In the genomic region with DNA sequence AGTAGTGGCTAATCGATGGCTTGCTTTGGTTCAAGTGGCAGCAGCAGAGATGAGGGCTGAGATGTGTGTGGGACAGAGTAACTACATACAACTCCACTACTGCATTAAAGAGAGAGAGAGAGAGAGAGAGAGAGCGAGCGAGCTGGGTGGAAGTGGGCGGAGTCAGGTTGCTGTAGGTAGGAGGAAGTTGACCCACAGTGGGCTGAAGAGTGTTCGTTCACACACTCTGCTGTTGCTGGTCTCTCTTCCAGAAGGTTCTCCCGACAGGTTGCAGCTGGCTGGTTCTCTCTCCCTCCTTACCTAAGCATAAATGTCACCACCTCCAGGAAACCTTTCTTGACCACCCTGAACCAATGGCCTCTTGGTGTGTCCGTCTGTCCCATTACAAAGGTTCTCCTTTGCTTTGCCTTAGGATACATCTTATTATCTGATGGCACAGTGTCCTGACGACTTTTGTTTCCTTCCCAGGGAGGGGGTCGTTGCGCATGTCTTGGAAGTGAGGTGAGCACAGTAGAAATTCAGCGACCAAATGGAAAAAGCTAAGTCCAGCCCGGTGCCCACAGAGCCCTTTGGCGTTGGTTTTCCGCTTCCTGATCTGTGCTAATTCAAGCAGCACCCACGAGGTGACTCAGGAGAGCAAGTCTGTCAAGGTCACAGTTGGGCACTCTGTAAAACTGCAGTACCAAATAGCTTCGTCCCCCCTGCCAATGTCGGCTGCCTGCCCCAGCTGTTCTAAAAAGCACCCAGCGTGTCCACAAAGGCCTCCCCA, we compare ENCODE assay signal across 9 mouse cellular contexts. TPM values are rescaled to one million over a fixed set of nuclear protein-coding genes. Genes with fewer than 3 reads are reported as not detected.
DNase-seq lines count a peak whose midpoint lies in the region; ATAC-seq and TF ChIP-seq lines count a peak whose summit lies in the region.
"Had no signal": no experiment of that assay in that cellular context is flagged by ENCODE, and none has a peak within 500 bp of the region (broad histone marks: within the 10 kb centered on the region; RNA-seq: fewer than 3 reads in every experiment).

No protein-coding gene starts in this region.

- H3K36me3 ChIP-seq in MEL (ENCODE audit: control insufficient read depth in 1 of 2, insufficient read depth in 2 of 2, low read length in 2 of 2), result peaks cover 0 to 37% of the 10 kb centered on the region in 2 experiments; a peak in 2 of 4 replicates
- peaks cover 48% of the 10 kb centered on the region for H3K36me3 ChIP-seq in forebrain, embryonic 14.5 days (ENCODE audit: control insufficient read depth, insufficient read depth, low read length)

- peak overlapping the region; percentile 10 to 40; a peak in 3 of 4 replicates for H3K4me3 ChIP-seq in MEL (ENCODE audit: control insufficient read depth in 1 of 2, insufficient read depth in 1 of 2, low read depth in 2 of 2, low read length in 2 of 2)
- no peak overlapping the region for H3K4me3 ChIP-seq in forebrain, embryonic 14.5 days (ENCODE audit: low read depth, low read length)
- H3K4me3 ChIP-seq: left cerebral cortex, adult 2 months had no signal

- H3K79me2 ChIP-seq in MEL (ENCODE audit: control insufficient read depth, insufficient read depth, low read length, poor library complexity), result no peaks in the 10 kb centered on the region

- H3K27me3 ChIP-seq in MEL (ENCODE audit: control insufficient read depth in 1 of 2, insufficient read depth in 2 of 2, low read length in 2 of 2), result no peaks in the 10 kb centered on the region
- no peaks in the 10 kb centered on the region for H3K27me3 ChIP-seq in forebrain, embryonic 14.5 days (replicated peaks; ENCODE audit: control insufficient read depth, insufficient read depth, low read length)

- peak overlapping the region; percentile 42 for H3K27ac ChIP-seq in MEL (ENCODE audit: control insufficient read depth, low read depth, low read length)
- no peak overlapping the region for H3K27ac ChIP-seq in forebrain, embryonic 14.5 days (ENCODE audit: low read depth, low read length)
- H3K27ac ChIP-seq: left cerebral cortex, adult 2 months had no signal

- DNase-seq in adrenal gland, adult (ENCODE audit: inconsistent age in 2 of 2, low spot score in 1 of 2), result peak; percentile 76 to 81
- DNase-seq in adrenal gland, postnatal 4 days (ENCODE audit: low spot score in 2 of 2), result no peak
- DNase-seq in MEL (ENCODE audit: low read depth, low spot score), result peak; percentile 84
- peak; percentile 52 for DNase-seq in kidney, adult 9 months
- no peak for DNase-seq in urinary bladder, postnatal 4 days (ENCODE audit: low spot score in 2 of 2)
- DNase-seq in frontal cortex, adult 2 months (ENCODE audit: extremely low spot score in 1 of 2, low spot score in 1 of 2), result no peak
- DNase-seq in forebrain, embryonic 14.5 days (ENCODE audit: low spot score), result no peak

- no peak overlapping the region for H3K4me2 ChIP-seq in forebrain, embryonic 14.5 days (ENCODE audit: low read length)

- 89% methylated on average over 18 of the region's 18 CpGs for WGBS in forebrain, embryonic 14.5 days

- TF ChIP-seq EP300 in MEL (IDR thresholded peaks at IDR 0.05; ENCODE audit: low read depth in 1 of 2, low read length in 2 of 2), result no peak

- no peak for TF ChIP-seq RAD21 in MEL (IDR thresholded peaks at IDR 0.05; ENCODE audit: low read depth, low read length)

- H3K9me3 ChIP-seq in MEL (replicated peaks; ENCODE audit: insufficient read depth, low read length), result no peaks in the 10 kb centered on the region
- H3K9me3 ChIP-seq in forebrain, embryonic 14.5 days (replicated peaks; ENCODE audit: control insufficient read depth, low read length), result no peaks in the 10 kb centered on the region

- no peak for TF ChIP-seq CTCF in MEL (IDR thresholded peaks at IDR 0.05 in 2 of 3, conservative IDR thresholded peaks at IDR 0.05 in 1 of 3; ENCODE audit: control insufficient read depth in 1 of 3, insufficient read depth in 1 of 3, low read depth in 2 of 3, low read length in 3 of 3, poor library complexity in 1 of 3, severe bottlenecking in 1 of 3)

- H3K9ac ChIP-seq in MEL (ENCODE audit: control insufficient read depth, low read depth, low read length, poor library complexity, severe bottlenecking), result peak overlapping the region; percentile 58
- H3K9ac ChIP-seq in forebrain, embryonic 14.5 days (ENCODE audit: low read length), result no peak overlapping the region

- ATAC-seq in neutrophil, adult 5-6 weeks (ENCODE audit: extremely low read depth, insufficient number of reproducible peaks, low FRiP score, poor library complexity, severe bottlenecking), result peak; percentile 59
- ATAC-seq in forebrain, embryonic 14.5 days, result no peak

- peak; percentile 30 to 67; a peak in 2 of 4 replicates for TF ChIP-seq POLR2A in MEL (IDR thresholded peaks at IDR 0.05; ENCODE audit: control insufficient read depth in 1 of 2, insufficient read depth in 1 of 2, low read depth in 1 of 2, low read length in 2 of 2, poor library complexity in 1 of 2)

- H3K4me1 ChIP-seq in MEL (ENCODE audit: control insufficient read depth in 1 of 2, insufficient read depth in 2 of 2, low read length in 2 of 2), result peaks cover 17 to 48% of the 10 kb centered on the region in 2 experiments
- no peaks in the 10 kb centered on the region for H3K4me1 ChIP-seq in forebrain, embryonic 14.5 days (ENCODE audit: control insufficient read depth, insufficient read depth, low read length)

TF ChIP-seq in MEL, 35 proteins besides CTCF, POLR2A, EP300 and RAD21 (continues in another document):
- no peak for TF ChIP-seq ZKSCAN1 (IDR thresholded peaks at IDR 0.05; ENCODE audit: low read depth, low read length)
- TF ChIP-seq POLR2AphosphoS5 (IDR thresholded peaks at IDR 0.05; ENCODE audit: borderline replicate concordance, low read depth, low read length), result no peak
- TF ChIP-seq USF2 (IDR thresholded peaks at IDR 0.05; ENCODE audit: borderline replicate concordance in 1 of 2, insufficient read depth in 1 of 2, low read depth in 1 of 2, low read length in 2 of 2), result no peak
- peak; percentile 98 for TF ChIP-seq JUND (IDR thresholded peaks at IDR 0.05; ENCODE audit: low read depth, low read length)
- 0 out of 2 replicates have a peak, but pooled peaks have one; percentile 43 for TF ChIP-seq HCFC1 (IDR thresholded peaks at IDR 0.05; ENCODE audit: low read depth, low read length)
- TF ChIP-seq UBTF (IDR thresholded peaks at IDR 0.05; ENCODE audit: borderline replicate concordance, insufficient read depth, low read depth, low read length), result no peak
- no peak for TF ChIP-seq MAX (IDR thresholded peaks at IDR 0.05; ENCODE audit: low read length)
- no peak for TF ChIP-seq CHD1 (IDR thresholded peaks at IDR 0.05; ENCODE audit: low read depth, low read length)
- no peak for TF ChIP-seq KAT2A (conservative IDR thresholded peaks at IDR 0.05; ENCODE audit: low read depth, low read length)
- TF ChIP-seq MYC (IDR thresholded peaks at IDR 0.05; ENCODE audit: low read depth, low read length), result no peak
- no peak for TF ChIP-seq ZMIZ1 (IDR thresholded peaks at IDR 0.05; ENCODE audit: low read depth, low read length)
- TF ChIP-seq MYB (IDR thresholded peaks at IDR 0.05; ENCODE audit: low read depth, low read length), result no peak
- TF ChIP-seq MAFK (IDR thresholded peaks at IDR 0.05; ENCODE audit: borderline replicate concordance, low read depth, low read length), result no peak
- TF ChIP-seq SMC3 (IDR thresholded peaks at IDR 0.05; ENCODE audit: low read depth, low read length), result peak; percentile 16; the same call in 1 of the 2 replicates

RNA-seq across cellular contexts. Expression of a gene that starts 6.7 kb away (rescaled TPM):
- 1 to 10 TPM; 1.8 TPM for total RNA-seq in adrenal gland, postnatal 4 days (2021)
- 2.5 and 4.1 TPM in 2 replicates for total RNA-seq in MEL (2012; rRNA removed)
- 10 to 100 TPM in 1 of 2 experiments, not detected in 1; 10.4 TPM for polyA plus RNA-seq in MEL (2012; ENCODE audit: insufficient read depth in 1 of 2, insufficient read length in 2 of 2, low read depth in 1 of 2, low replicate concordance in 2 of 2, missing spikeins in 1 of 2)
- 32.0 TPM in 2 replicates for total RNA-seq in neutrophil, adult 5-6 weeks (2017)
- polyA plus RNA-seq in frontal cortex, adult 2 months (2012; rRNA removed), result 37.7 and 43.4 TPM in 2 replicates
- polyA plus RNA-seq in forebrain, embryonic 14.5 days (2014; fragmentation: Nextera tagmentation; extraction: Ambion mirVana), result 6.8 and 10.5 TPM in 2 replicates

RNA-seq across cellular contexts. Expression of a gene that starts 16.2 kb away (rescaled TPM):
- 10 to 100 TPM; 36.8 to 37.2 TPM for total RNA-seq in adrenal gland, postnatal 4 days (2021)
- 3.0 and 4.1 TPM in 2 replicates for total RNA-seq in MEL (2012; rRNA removed)
- polyA plus RNA-seq in MEL (2012; ENCODE audit: insufficient read depth in 1 of 2, insufficient read length in 2 of 2, low read depth in 1 of 2, low replicate concordance in 2 of 2, missing spikeins in 1 of 2), result 10 to 100 TPM in 1 of 2 experiments, not detected in 1; 23.5 TPM
- total RNA-seq in neutrophil, adult 5-6 weeks (2017), result 18.6 and 23.1 TPM in 2 replicates
- polyA plus RNA-seq in frontal cortex, adult 2 months (2012; rRNA removed), result 12.7 and 13.1 TPM in 2 replicates
- 8.6 and 11.6 TPM in 2 replicates for polyA plus RNA-seq in forebrain, embryonic 14.5 days (2014; fragmentation: Nextera tagmentation; extraction: Ambion mirVana)

RNA-seq across cellular contexts. Expression of a gene that starts 43.4 kb away (rescaled TPM):
- total RNA-seq in adrenal gland, postnatal 4 days (2021), result 10 to 100 TPM; 36.0 to 36.5 TPM
- total RNA-seq in MEL (2012; rRNA removed), result 28.4 and 32.0 TPM in 2 replicates
- polyA plus RNA-seq in MEL (2012; ENCODE audit: insufficient read depth in 1 of 2, insufficient read length in 2 of 2, low read depth in 1 of 2, low replicate concordance in 2 of 2, missing spikeins in 1 of 2), result 10 to 100 TPM in 1 of 2 experiments, not detected in 1; 54.6 TPM
- 14.1 and 18.6 TPM in 2 replicates for total RNA-seq in neutrophil, adult 5-6 weeks (2017)
- 26.3 and 30.2 TPM in 2 replicates for polyA plus RNA-seq in frontal cortex, adult 2 months (2012; rRNA removed)
- polyA plus RNA-seq in forebrain, embryonic 14.5 days (2014; fragmentation: Nextera tagmentation; extraction: Ambion mirVana), result 52.5 and 63.5 TPM in 2 replicates

RNA-seq across cellular contexts. Expression of a gene that starts 56.7 kb away (rescaled TPM):
- total RNA-seq in adrenal gland, postnatal 4 days (2021), result 10 to 100 TPM in 1 of 2 experiments, 1 to 10 TPM in 1; 2.2 to 48.2 TPM
- not detected in 2 replicates for total RNA-seq in MEL (2012; rRNA removed)
- polyA plus RNA-seq in MEL (2012; ENCODE audit: insufficient read depth in 1 of 2, insufficient read length in 2 of 2, low read depth in 1 of 2, low replicate concordance in 2 of 2, missing spikeins in 1 of 2), result not detected
- not detected in 2 replicates for total RNA-seq in neutrophil, adult 5-6 weeks (2017)
- polyA plus RNA-seq in frontal cortex, adult 2 months (2012; rRNA removed), result not detected in 2 replicates
- polyA plus RNA-seq in forebrain, embryonic 14.5 days (2014; fragmentation: Nextera tagmentation; extraction: Ambion mirVana), result not detected in 2 replicates
- total RNA-seq: left cerebral cortex, adult 2 months had no signal

RNA-seq across cellular contexts. Expression of a gene that starts 57.6 kb away (rescaled TPM):
- total RNA-seq in adrenal gland, postnatal 4 days (2021), result 10 to 100 TPM; 11.4 to 12.2 TPM
- 4.3 and 6.8 TPM in 2 replicates for total RNA-seq in MEL (2012; rRNA removed)
- 1 to 10 TPM in 1 of 2 experiments, not detected in 1; 5.6 TPM for polyA plus RNA-seq in MEL (2012; ENCODE audit: insufficient read depth in 1 of 2, insufficient read length in 2 of 2, low read depth in 1 of 2, low replicate concordance in 2 of 2, missing spikeins in 1 of 2)
- total RNA-seq in neutrophil, adult 5-6 weeks (2017), result 1.8 and 2.0 TPM in 2 replicates
- 9.1 and 11.5 TPM in 2 replicates for polyA plus RNA-seq in frontal cortex, adult 2 months (2012; rRNA removed)
- 8.1 and 10.6 TPM in 2 replicates for polyA plus RNA-seq in forebrain, embryonic 14.5 days (2014; fragmentation: Nextera tagmentation; extraction: Ambion mirVana)

Comparison
In these comparisons a context has a peak if more than half of its experiments do, and no peak if none do; other contexts are left out.
1. DNase-seq: peak in adrenal gland, adult (2 of 2), MEL (single experiment) and kidney, adult 9 months (single experiment); none in adrenal gland, postnatal 4 days (0 of 2), urinary bladder, postnatal 4 days (0 of 2), frontal cortex, adult 2 months (0 of 2) and forebrain, embryonic 14.5 days (single experiment).